Mouse (Mus musculus) kidney, adult 2 months (tissue): ENCODE measurements at regions not wholly inside any gene's neighbourhood (a gene's known extent, or its start where the extent isn't known, plus 50 kb on each side); places are given as distances from the start of the nearest gene placed in this dataset.

ENCODE experiments used
- DNase-seq: peaks from one replicate; pipeline ENCODE4 v3.0.0; 2021
- H3K27ac ChIP-seq: fragments of 200-500 bp; 2 replicates; pipeline ENCODE4 v1.5.1; 2012; ENCODE audit warnings: low read depth, low read length, control low read depth, inconsistent platforms; ENCODE audit not compliant: insufficient read depth
- H3K27me3 ChIP-seq: fragments of 200-500 bp; replicated peaks from 2 replicates; pipeline ENCODE4 v1.6.1; 2012; ENCODE audit warnings: mild to moderate bottlenecking, moderate library complexity, low read length, inconsistent platforms; ENCODE audit not compliant: control insufficient read depth, insufficient read depth
- H3K36me3 ChIP-seq: fragments of 200-500 bp; 2 replicates; pipeline ENCODE4 v1.6.1; 2012; ENCODE audit warnings: mild to moderate bottlenecking, moderate library complexity, low read length, inconsistent platforms; ENCODE audit not compliant: control insufficient read depth, insufficient read depth
- H3K4me1 ChIP-seq: fragments of 200-500 bp; 2 replicates; pipeline ENCODE4 v1.6.1; 2011; ENCODE audit warnings: low read length; ENCODE audit not compliant: control insufficient read depth, insufficient read depth
- H3K4me3 ChIP-seq: fragments of 200-500 bp; 2 replicates; pipeline ENCODE4 v1.5.1; 2011; ENCODE audit warnings: mild to moderate bottlenecking, low read depth, low read length, control low read depth; ENCODE audit not compliant: insufficient read depth
- CTCF ChIP-seq: fragments of 200-500 bp; conservative IDR thresholded peaks from 2 replicates; pipeline ENCODE4 v1.5.1; 2011; ENCODE audit warnings: low read depth, mild to moderate bottlenecking, control low read depth, low read length, moderate library complexity, mixed read lengths; ENCODE audit not compliant: insufficient read depth, insufficient read length
- POLR2A ChIP-seq: fragments of 200-500 bp; IDR thresholded peaks from one replicate; pipeline ENCODE4 v1.6.1; 2011; ENCODE audit warnings: low read depth, low read length, control low read depth
- WGBS: fragments of 180-500 bp; shearing (Covaris S2); methylation state at CpG from one replicate; pipeline ENCODE4 v1.1.7; 2018; 5-methylcytosine and 5-hydroxymethylcytosine counted together

DNA sequence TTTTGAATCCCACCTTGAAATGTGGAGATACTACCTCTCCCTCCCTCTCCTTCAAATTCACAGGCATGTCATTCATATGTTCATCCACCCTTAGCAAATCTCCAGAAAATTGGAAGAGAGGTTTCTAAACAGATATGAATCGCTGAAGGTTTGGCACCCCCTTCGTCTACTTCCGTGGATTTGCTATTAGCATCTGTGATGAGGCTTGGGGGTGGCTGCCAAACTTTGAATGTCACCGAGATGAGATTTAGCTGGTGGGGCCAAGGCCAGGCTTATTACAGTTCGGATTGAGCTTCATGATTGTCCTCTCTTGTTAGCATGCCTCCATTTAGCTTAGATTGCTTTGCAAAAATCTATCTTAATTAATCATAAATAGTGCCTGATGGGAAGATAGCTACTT lies 520.4 kb upstream of the Apob start:
- no peak overlapping the region for H3K4me3 ChIP-seq
- TF ChIP-seq CTCF (no peak), POLR2A (no peak)
- H3K27me3 ChIP-seq: no peaks in the 10 kb centered on the region
- no peak for DNase-seq
- no peaks in the 10 kb centered on the region for H3K36me3 ChIP-seq
- WGBS: 82% methylated on average over 5 of the region's 5 CpGs
- H3K4me1 ChIP-seq: no peaks in the 10 kb centered on the region
- H3K27ac ChIP-seq: no peak overlapping the region

DNA sequence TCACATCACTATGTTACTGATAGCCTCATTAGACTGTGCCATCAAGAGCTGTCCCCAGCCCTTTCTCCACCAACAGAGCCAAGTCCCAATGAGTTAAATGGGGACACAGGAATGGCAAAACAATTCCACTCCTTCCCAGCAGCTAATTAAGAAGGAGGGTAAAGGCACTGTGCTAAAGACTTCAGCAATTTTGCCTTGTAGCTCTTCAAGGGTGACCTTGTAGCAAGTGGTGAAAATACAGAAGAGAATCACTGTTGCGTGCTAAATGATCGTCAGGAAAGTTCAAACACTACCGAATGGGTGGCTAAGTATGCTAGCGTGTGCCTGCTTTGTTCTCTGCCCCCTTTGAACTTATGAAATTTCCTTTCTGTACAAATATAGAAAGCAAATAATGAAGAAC lies 519.9 kb upstream of the Apob start:
- TF ChIP-seq POLR2A: no peak
- TF ChIP-seq CTCF: no peak
- no peak overlapping the region for H3K27ac ChIP-seq
- no peaks in the 10 kb centered on the region for H3K36me3 ChIP-seq
- 30% methylated on average over 4 of the region's 4 CpGs for WGBS
- no peak for DNase-seq
- no peak overlapping the region for H3K4me3 ChIP-seq
- no peaks in the 10 kb centered on the region for H3K27me3 ChIP-seq
- H3K4me1 ChIP-seq: no peaks in the 10 kb centered on the region

GRCm38 (mm10) chr12:7464947-7465346 lies 512.5 kb upstream of the Apob start:
- H3K27me3 ChIP-seq: no peaks in the 10 kb centered on the region
- whole genome bisulfite sequencing: 24% methylated on average over 1 of the region's 1 CpGs
- DNase-seq: no peak
- H3K4me1 ChIP-seq: no peaks in the 10 kb centered on the region
- no peak overlapping the region for H3K27ac ChIP-seq
- no peak overlapping the region for H3K4me3 ChIP-seq
- TF ChIP-seq POLR2A (no peak), CTCF (no peak)
- no peaks in the 10 kb centered on the region for H3K36me3 ChIP-seq

DNA sequence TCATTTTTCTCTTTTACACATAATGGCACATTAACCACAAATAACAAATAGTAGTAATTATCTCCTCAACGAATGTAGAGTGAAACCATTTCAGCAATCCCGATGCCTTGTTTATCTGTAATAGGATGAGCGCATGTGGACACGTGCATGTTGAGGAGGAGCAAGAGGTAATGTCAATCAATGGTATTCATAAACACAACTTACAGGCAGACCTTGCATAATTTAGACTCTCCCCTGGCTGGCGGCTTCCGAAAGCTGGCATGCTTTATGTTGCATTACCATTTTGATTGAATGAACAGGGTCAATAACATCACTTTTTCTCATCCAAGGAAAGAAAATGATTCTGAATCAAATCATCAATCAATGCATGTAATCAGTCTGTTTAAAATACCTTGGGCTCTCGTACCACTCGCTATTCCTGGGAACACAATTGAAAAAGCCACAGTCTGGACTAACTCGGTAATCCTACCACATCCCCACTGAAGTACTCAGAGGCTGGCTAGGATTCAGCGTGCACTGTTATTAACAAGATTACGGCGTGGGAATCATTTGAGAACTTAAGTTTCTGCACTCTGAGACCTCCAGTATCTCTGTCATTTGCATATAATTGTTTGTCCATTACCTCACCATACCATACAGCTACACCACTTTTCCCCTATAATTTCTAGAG lies 464.7 kb upstream of the Apob start:
- TF ChIP-seq POLR2A: no peak
- TF ChIP-seq CTCF: no peak
- H3K4me3 ChIP-seq: no peak overlapping the region
- 88% methylated on average over 12 of the region's 12 CpGs for WGBS
- H3K36me3 ChIP-seq: no peaks in the 10 kb centered on the region
- DNase-seq: no peak
- H3K27ac ChIP-seq: no peak overlapping the region
- H3K4me1 ChIP-seq: no peaks in the 10 kb centered on the region
- H3K27me3 ChIP-seq: no peaks in the 10 kb centered on the region

GRCm38 (mm10) chr12:7537389-7537788 lies 440.1 kb upstream of the Apob start:
- no peaks in the 10 kb centered on the region for H3K36me3 ChIP-seq
- DNase-seq: no peak
- H3K27me3 ChIP-seq: no peaks in the 10 kb centered on the region
- no peak overlapping the region for H3K27ac ChIP-seq
- H3K4me3 ChIP-seq: no peak overlapping the region
- TF ChIP-seq POLR2A (no peak), CTCF (no peak)
- H3K4me1 ChIP-seq: no peaks in the 10 kb centered on the region

DNA sequence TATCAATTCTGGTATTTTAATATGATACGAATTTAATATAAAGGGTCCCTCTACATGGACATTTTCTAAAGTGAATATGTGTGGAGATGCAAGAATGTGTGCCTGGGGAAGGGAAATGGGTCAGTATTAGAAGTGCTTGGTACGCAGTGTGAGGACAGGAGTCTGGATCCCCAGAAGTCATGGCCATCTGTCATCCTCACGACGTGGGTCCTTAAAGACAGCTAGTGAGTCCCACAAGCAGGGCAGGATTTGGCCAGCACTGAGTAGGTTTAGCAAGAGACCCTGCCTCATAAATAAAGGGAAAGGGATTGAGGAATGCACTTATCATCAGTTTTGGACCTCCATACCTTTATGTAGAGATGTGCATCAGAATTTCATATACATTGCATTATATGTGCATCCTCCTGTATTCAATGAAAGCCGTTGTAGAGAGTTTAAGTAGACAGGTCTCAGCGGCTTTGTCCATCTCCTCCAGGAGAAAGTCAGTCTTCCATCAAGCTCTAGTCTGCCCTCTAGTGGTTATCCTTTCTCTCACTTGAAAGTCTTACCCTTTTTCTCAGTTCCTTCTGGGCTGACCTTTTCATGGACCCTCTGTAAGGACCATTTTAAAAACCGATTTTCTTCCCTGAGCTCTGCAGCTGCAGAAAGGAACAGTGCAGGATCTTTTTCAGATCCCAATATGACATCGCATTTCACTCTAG lies 434.0 kb upstream of the Apob start:
- TF ChIP-seq POLR2A: no peak
- TF ChIP-seq CTCF: no peak
- WGBS: 50% methylated on average over 8 of the region's 8 CpGs

GRCm38 (mm10) chr12:7548759-7549158 lies 428.7 kb upstream of the Apob start:
- no peaks in the 10 kb centered on the region for H3K36me3 ChIP-seq
- no peak overlapping the region for H3K4me3 ChIP-seq
- no peaks in the 10 kb centered on the region for H3K27me3 ChIP-seq
- 70% methylated on average over 1 of the region's 1 CpGs for WGBS
- no peak for DNase-seq
- H3K4me1 ChIP-seq: no peaks in the 10 kb centered on the region
- H3K27ac ChIP-seq: no peak overlapping the region
- no peak for TF ChIP-seq CTCF
- TF ChIP-seq POLR2A: no peak

More for the DNA sequence above, 434.0 kb upstream of the Apob start:
- Histone ChIP-seq H3K36me3 (no peaks in the 10 kb centered on the region), H3K27me3 (no peaks in the 10 kb centered on the region), H3K4me1 (no peaks in the 10 kb centered on the region), H3K4me3 (no peak overlapping the region), H3K27ac (no peak overlapping the region)
- DNase-seq: peak; percentile 15
